Mouse (Mus musculus): ENCODE measurements at regions not wholly inside any gene's neighbourhood (a gene's known extent, or its start where the extent isn't known, plus 50 kb on each side); places are given as distances from the start of the nearest gene placed in this dataset.

DNA sequence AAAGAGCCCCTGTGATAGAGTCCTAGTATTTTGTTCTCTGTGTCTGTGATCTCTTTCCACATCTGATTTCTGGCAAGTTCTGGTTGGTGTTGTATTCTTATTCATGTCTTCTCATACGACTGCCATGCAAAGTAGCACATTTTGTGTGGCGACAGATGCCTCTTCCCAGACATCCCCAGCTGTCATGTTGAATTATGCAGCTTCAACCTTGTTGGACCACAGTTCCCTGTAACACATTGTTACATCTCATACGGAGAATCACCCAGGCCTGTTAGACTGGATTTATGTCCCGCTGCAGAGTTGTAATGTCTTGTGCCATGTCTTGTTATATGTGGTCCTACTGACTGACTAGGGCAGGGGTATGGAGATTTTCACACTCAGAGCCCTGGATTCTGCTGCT is 543.3 kb downstream of the Grin2a start:
- Histone ChIP-seq H3K27me3 (ENCODE audit: control insufficient read depth, insufficient read depth, low read length) (no peaks in the 10 kb centered on the region), H3K36me3 (ENCODE audit: control insufficient read depth, insufficient read depth, low read length) (no peaks in the 10 kb centered on the region), H3K4me2 (no peak overlapping the region), H3K4me3 (ENCODE audit: low read depth, low read length) (no peak overlapping the region), H3K4me1 (ENCODE audit: control insufficient read depth, insufficient read depth, low read length) (no peaks in the 10 kb centered on the region), H3K9me3 (replicated peaks; ENCODE audit: control insufficient read depth, low read length) (0 out of 2 replicates have a peak, but pooled peaks cover 2% of the 10 kb centered on the region), H3K9ac (ENCODE audit: low read depth, low read length) (no peak overlapping the region), H3K27ac (ENCODE audit: low read depth, low read length) (no peak overlapping the region)
- WGBS (ENCODE audit: insufficient replicate concordance) = 75% methylated on average over 4 of the region's 4 CpGs
- no peak for ATAC-seq (replicated peaks; ENCODE audit: insufficient number of reproducible peaks, low FRiP score, low TSS enrichment)

DNA sequence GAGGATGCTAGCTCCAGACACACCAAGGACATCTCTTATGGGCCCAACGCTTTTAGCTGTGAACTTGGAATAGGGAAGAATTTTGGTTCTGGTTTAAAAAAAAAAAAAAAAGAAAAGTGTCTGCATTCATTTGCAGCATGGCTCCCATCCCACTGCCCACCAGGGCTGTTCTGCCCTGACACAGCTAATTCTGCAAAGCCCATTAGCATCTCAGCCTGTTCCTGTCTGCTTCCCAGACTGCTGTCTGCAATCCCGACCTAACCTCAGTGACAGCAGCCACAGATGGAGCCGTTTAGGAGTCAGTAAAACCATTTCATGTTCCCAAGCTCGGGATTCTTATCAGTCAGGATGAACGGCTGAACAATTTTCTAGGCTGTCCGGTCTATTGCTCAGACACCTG is 537.8 kb downstream of the Grin2a start:
- Histone ChIP-seq H3K4me2 (no peak overlapping the region), H3K9me3 (replicated peaks; ENCODE audit: control insufficient read depth, low read length) (0 out of 2 replicates have a peak, but pooled peaks cover 2% of the 10 kb centered on the region), H3K27ac (ENCODE audit: low read depth, low read length) (no peak overlapping the region), H3K4me1 (ENCODE audit: control insufficient read depth, insufficient read depth, low read length) (no peaks in the 10 kb centered on the region), H3K4me3 (ENCODE audit: low read depth, low read length) (no peak overlapping the region), H3K9ac (ENCODE audit: low read depth, low read length) (no peak overlapping the region), H3K36me3 (ENCODE audit: control insufficient read depth, insufficient read depth, low read length) (no peaks in the 10 kb centered on the region), H3K27me3 (ENCODE audit: control insufficient read depth, insufficient read depth, low read length) (no peaks in the 10 kb centered on the region)
- 58% methylated on average over 6 of the region's 6 CpGs for WGBS (ENCODE audit: insufficient replicate concordance)
- no peak for ATAC-seq (replicated peaks; ENCODE audit: insufficient number of reproducible peaks, low FRiP score, low TSS enrichment)

DNA sequence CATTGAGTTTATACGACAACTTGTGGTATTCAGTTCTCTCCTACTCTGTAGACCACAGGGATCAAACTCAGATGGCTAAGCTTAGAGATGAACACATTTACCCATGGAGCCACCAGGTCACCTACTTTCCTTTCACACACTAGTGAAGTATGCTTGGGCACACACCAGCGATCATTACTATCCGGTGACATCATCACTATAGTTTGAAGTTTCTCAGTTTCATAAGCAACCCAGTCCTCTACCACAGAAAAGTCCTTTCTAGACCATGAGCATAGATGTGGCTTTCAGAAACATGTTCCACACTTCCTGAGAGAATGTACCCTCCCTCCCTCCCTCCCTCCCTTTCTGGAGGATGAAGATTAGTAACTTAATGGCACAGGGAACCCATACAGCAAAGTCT is 532.9 kb downstream of the Grin2a start:
- no peak for ATAC-seq (replicated peaks; ENCODE audit: insufficient number of reproducible peaks, low FRiP score, low TSS enrichment)
- WGBS (ENCODE audit: insufficient replicate concordance) = 74% methylated on average over 3 of the region's 3 CpGs

DNA sequence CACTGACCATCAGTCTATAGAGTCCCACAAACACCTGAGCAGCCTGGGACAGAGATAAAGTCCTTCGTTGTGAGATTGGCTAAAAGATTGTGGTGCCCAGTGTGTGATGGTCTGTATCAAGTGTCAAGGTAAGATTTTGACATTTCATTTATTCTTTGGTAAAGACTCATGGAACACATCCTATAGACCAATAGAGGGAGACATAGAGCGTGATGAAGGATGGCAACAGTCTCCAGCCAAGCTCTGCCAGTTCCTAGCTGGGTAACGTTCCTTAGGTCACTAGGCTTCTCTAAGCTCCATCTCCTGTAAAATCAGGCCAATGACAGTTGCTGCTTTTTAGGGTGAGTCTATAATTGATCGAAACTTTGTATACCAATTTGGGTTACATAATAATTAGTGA is 526.0 kb downstream of the Grin2a start:
- no peaks in the 10 kb centered on the region for H3K9me3 ChIP-seq (replicated peaks; ENCODE audit: control insufficient read depth, low read length)
- no peak overlapping the region for H3K4me3 ChIP-seq (ENCODE audit: low read depth, low read length)
- no peaks in the 10 kb centered on the region for H3K36me3 ChIP-seq (ENCODE audit: control insufficient read depth, insufficient read depth, low read length)
- H3K9ac ChIP-seq (ENCODE audit: low read depth, low read length) = no peak overlapping the region
- no peak overlapping the region for H3K4me2 ChIP-seq
- WGBS (ENCODE audit: insufficient replicate concordance) = 59% methylated on average over 4 of the region's 4 CpGs
- H3K27ac ChIP-seq (ENCODE audit: low read depth, low read length) = no peak overlapping the region
- H3K4me1 ChIP-seq (ENCODE audit: control insufficient read depth, insufficient read depth, low read length) = no peaks in the 10 kb centered on the region
- no peak for ATAC-seq (replicated peaks; ENCODE audit: insufficient number of reproducible peaks, low FRiP score, low TSS enrichment)
- no peaks in the 10 kb centered on the region for H3K27me3 ChIP-seq (ENCODE audit: control insufficient read depth, insufficient read depth, low read length)

More for the DNA sequence above, 532.9 kb downstream of the Grin2a start:
- H3K36me3 ChIP-seq (ENCODE audit: control insufficient read depth, insufficient read depth, low read length) = no peaks in the 10 kb centered on the region
- no peaks in the 10 kb centered on the region for H3K4me1 ChIP-seq (ENCODE audit: control insufficient read depth, insufficient read depth, low read length)
- H3K9me3 ChIP-seq (replicated peaks; ENCODE audit: control insufficient read depth, low read length) = no peaks in the 10 kb centered on the region
- H3K4me2 ChIP-seq = no peak overlapping the region
- H3K4me3 ChIP-seq (ENCODE audit: low read depth, low read length) = no peak overlapping the region
- no peaks in the 10 kb centered on the region for H3K27me3 ChIP-seq (ENCODE audit: control insufficient read depth, insufficient read depth, low read length)
- H3K27ac ChIP-seq (ENCODE audit: low read depth, low read length) = no peak overlapping the region
- no peak overlapping the region for H3K9ac ChIP-seq (ENCODE audit: low read depth, low read length)

DNA sequence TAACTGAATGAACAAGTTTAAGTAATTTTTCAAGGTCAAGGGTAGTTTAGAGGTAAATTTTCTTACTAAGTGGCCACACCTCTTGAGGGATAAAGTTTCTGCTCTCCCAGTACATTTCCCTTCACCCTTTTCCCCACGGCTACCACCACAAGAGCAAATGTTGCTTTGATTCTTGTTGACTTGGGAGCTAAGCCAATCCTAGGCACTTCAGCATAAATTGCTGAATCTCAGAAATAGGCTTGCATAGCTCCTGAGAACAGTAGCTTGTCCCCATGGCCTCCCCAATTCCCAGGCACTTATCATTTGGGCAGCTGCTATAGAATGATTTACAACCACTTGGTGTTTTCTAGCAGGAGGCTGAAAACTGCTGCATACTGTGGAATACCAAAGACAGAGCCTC is 510.1 kb downstream of the Grin2a start:
- no peaks in the 10 kb centered on the region for H3K27me3 ChIP-seq (ENCODE audit: control insufficient read depth, insufficient read depth, low read length)
- no peaks in the 10 kb centered on the region for H3K36me3 ChIP-seq (ENCODE audit: control insufficient read depth, insufficient read depth, low read length)
- H3K9ac ChIP-seq (ENCODE audit: low read depth, low read length) = no peak overlapping the region
- no peaks in the 10 kb centered on the region for H3K4me1 ChIP-seq (ENCODE audit: control insufficient read depth, insufficient read depth, low read length)
- no peaks in the 10 kb centered on the region for H3K9me3 ChIP-seq (replicated peaks; ENCODE audit: control insufficient read depth, low read length)
- no peak overlapping the region for H3K27ac ChIP-seq (ENCODE audit: low read depth, low read length)
- no peak for ATAC-seq (replicated peaks; ENCODE audit: insufficient number of reproducible peaks, low FRiP score, low TSS enrichment)
- no peak overlapping the region for H3K4me2 ChIP-seq
- WGBS (ENCODE audit: insufficient replicate concordance) = 73% methylated on average over 1 of the region's 1 CpGs
- H3K4me3 ChIP-seq (ENCODE audit: low read depth, low read length) = no peak overlapping the region

DNA sequence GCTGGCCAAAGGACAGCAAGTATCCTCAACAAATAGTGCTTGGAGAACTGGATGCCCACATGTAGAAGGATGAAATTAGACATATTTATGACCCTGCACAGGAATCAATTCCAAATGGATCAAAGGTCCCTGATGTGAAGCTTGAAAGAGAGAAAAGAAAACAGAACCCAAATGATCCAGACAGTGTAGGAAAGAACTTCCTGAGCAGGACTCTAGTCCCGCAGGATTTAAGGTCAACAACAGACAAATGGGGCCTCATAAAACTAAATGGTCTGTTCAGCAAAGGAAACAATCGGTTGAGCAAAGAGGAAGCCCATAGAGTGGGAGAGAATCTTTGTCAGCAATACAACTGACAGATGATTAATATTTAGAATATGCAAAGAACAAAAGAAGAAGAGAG is 497.1 kb downstream of the Grin2a start:
- no peaks in the 10 kb centered on the region for H3K9me3 ChIP-seq (replicated peaks; ENCODE audit: control insufficient read depth, low read length)
- ATAC-seq (replicated peaks; ENCODE audit: insufficient number of reproducible peaks, low FRiP score, low TSS enrichment) = no peak
- H3K27ac ChIP-seq (ENCODE audit: low read depth, low read length) = no peak overlapping the region
- no peak overlapping the region for H3K4me3 ChIP-seq (ENCODE audit: low read depth, low read length)
- no peaks in the 10 kb centered on the region for H3K36me3 ChIP-seq (ENCODE audit: control insufficient read depth, insufficient read depth, low read length)
- H3K27me3 ChIP-seq (ENCODE audit: control insufficient read depth, insufficient read depth, low read length) = no peaks in the 10 kb centered on the region
- no peak overlapping the region for H3K9ac ChIP-seq (ENCODE audit: low read depth, low read length)
- WGBS (ENCODE audit: insufficient replicate concordance) = 69% methylated on average over 2 of the region's 2 CpGs
- H3K4me1 ChIP-seq (ENCODE audit: control insufficient read depth, insufficient read depth, low read length) = no peaks in the 10 kb centered on the region
- H3K4me2 ChIP-seq = no peak overlapping the region

DNA sequence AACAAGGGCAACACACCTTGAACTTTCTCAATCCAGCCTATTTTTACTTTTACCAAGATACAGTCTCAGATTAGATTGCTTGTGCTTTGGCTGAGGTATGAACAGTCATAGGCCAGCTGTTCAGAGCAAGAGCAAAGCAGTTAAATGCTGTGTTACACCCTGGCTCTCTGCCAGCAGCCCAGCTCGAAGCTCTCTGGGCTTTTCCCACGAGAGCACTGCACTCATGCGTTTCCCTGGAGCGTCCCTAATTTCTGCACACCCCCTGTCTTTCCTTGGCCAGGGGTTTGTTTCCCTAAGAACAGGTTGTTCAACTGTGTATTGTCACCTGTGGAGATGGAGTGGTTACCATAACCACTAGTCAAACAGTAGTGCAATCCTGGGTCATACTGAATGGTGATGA is 493.6 kb downstream of the Grin2a start:
- WGBS (ENCODE audit: insufficient replicate concordance) = 36% methylated on average over 4 of the region's 4 CpGs

DNA sequence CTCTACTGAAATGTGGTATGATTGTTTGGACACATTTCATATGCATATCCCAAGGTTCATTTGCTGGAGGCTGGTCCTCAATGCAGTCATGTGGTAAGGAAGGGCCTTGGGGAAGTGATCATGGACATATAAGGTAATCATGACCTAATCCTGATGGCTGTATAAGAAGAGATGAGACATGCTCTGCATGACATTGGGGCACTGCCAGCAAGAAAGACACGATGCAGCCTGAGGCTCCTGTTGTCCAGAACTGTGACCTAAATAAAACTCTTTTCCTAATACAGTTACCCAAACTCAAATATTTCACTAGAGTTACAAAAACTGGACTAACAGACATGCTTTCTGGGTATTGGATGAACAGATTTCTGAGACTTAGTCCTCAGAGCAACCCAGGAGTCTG is 485.7 kb downstream of the Grin2a start:
- Histone ChIP-seq H3K4me3 (ENCODE audit: low read depth, low read length) (no peak overlapping the region), H3K4me1 (ENCODE audit: control insufficient read depth, insufficient read depth, low read length) (no peaks in the 10 kb centered on the region), H3K36me3 (ENCODE audit: control insufficient read depth, insufficient read depth, low read length) (no peaks in the 10 kb centered on the region), H3K4me2 (no peak overlapping the region), H3K27me3 (ENCODE audit: control insufficient read depth, insufficient read depth, low read length) (no peaks in the 10 kb centered on the region), H3K9ac (ENCODE audit: low read depth, low read length) (no peak overlapping the region), H3K9me3 (replicated peaks; ENCODE audit: control insufficient read depth, low read length) (no peaks in the 10 kb centered on the region), H3K27ac (ENCODE audit: low read depth, low read length) (no peak overlapping the region)
- 74% methylated on average over 1 of the region's 1 CpGs for WGBS (ENCODE audit: insufficient replicate concordance)
- no peak for ATAC-seq (replicated peaks; ENCODE audit: insufficient number of reproducible peaks, low FRiP score, low TSS enrichment)

More for the DNA sequence above, 493.6 kb downstream of the Grin2a start:
- no peak overlapping the region for H3K9ac ChIP-seq (ENCODE audit: low read depth, low read length)
- no peak overlapping the region for H3K4me3 ChIP-seq (ENCODE audit: low read depth, low read length)
- no peaks in the 10 kb centered on the region for H3K36me3 ChIP-seq (ENCODE audit: control insufficient read depth, insufficient read depth, low read length)
- no peaks in the 10 kb centered on the region for H3K27me3 ChIP-seq (ENCODE audit: control insufficient read depth, insufficient read depth, low read length)
- H3K4me2 ChIP-seq = no peak overlapping the region
- ATAC-seq (replicated peaks; ENCODE audit: insufficient number of reproducible peaks, low FRiP score, low TSS enrichment) = no peak
- H3K27ac ChIP-seq (ENCODE audit: low read depth, low read length) = no peak overlapping the region
- H3K4me1 ChIP-seq (ENCODE audit: control insufficient read depth, insufficient read depth, low read length) = no peaks in the 10 kb centered on the region
- no peaks in the 10 kb centered on the region for H3K9me3 ChIP-seq (replicated peaks; ENCODE audit: control insufficient read depth, low read length)

DNA sequence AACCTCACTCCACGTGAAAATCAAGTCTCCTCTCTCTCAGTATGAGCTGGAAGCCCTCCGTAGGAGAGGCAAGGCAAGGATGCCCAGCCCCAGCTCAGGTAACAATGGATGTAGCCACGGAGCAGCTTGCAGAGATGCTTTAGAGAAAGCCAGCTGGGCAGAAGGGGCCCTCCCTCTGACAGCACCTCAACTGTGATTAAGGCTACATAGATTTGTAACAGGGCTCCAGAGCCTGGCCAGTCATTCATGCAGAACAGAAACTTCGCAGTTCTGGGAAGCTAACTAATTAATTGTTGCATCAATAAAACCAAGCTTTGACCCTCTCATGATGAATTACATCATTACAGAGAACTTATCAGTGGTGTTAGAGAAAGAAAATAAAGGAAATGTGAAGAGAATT is 480.8 kb downstream of the Grin2a start:
- ATAC-seq (replicated peaks; ENCODE audit: insufficient number of reproducible peaks, low FRiP score, low TSS enrichment) = no peak
- Histone ChIP-seq H3K9me3 (replicated peaks; ENCODE audit: control insufficient read depth, low read length) (no peaks in the 10 kb centered on the region; the same call in 1 of the 2 replicates), H3K4me3 (ENCODE audit: low read depth, low read length) (no peak overlapping the region), H3K4me2 (no peak overlapping the region), H3K9ac (ENCODE audit: low read depth, low read length) (no peak overlapping the region), H3K27ac (ENCODE audit: low read depth, low read length) (no peak overlapping the region), H3K4me1 (ENCODE audit: control insufficient read depth, insufficient read depth, low read length) (no peaks in the 10 kb centered on the region), H3K27me3 (ENCODE audit: control insufficient read depth, insufficient read depth, low read length) (no peaks in the 10 kb centered on the region), H3K36me3 (ENCODE audit: control insufficient read depth, insufficient read depth, low read length) (no peaks in the 10 kb centered on the region)
- 55% methylated on average over 4 of the region's 4 CpGs for WGBS (ENCODE audit: insufficient replicate concordance)

Data from heart, embryonic 11.5 days (tissue).